Mouse (Mus musculus): Measurements from ENCODE around the gene 4933405L10Rik.

DNA sequence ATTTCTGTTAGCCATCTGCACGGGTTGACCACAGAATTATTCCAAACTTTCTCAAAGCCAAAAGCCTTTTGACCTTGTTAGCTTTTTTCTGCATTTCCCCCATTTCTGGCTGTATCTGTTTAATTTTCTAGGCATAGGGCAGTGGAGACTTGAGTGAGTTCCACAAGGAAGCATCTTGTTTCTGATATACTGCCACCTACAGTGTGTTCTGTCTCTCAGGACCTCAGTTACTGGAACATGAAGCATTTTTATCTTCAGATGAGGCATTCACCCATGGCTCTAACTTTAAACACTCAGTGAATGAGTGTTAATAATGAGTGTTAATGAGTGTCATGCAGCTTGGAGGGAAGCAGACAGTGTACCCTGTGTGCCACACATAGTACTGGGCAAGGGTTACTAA is 29.6 kb upstream of the 4933405L10Rik start:
- no peak for TF ChIP-seq POLR2A (IDR thresholded peaks at IDR 0.05; ENCODE audit: low read depth, low read length)
- TF ChIP-seq CTCF (IDR thresholded peaks at IDR 0.05; ENCODE audit: extremely low read depth, insufficient read length, insufficient replicate concordance, low read depth, low read length): no peak
